In genomic region chr9:13715891-13716290, GRCm38 (mm10) we compare ENCODE assay signal across 7 mouse cellular contexts. TPM values are rescaled to one million over a fixed set of nuclear protein-coding genes. Genes with fewer than 3 reads are reported as not detected.
A peak's percentile ranks its signal among the peaks of the same experiment; 100 is the strongest.
DNase-seq lines count a peak whose midpoint lies in the region; ATAC-seq and TF ChIP-seq lines count a peak whose summit lies in the region.
"Not testable (repeated sequence)": the region's sequence is repeated elsewhere in the genome, so short reads cannot be mapped to it uniquely, and the experiment has no call there.

No protein-coding gene starts in this region.

- H3K4me1 ChIP-seq in G1E (ENCODE audit: insufficient read depth, low read depth, low read length); heart, embryonic 11.5 days (ENCODE audit: control insufficient read depth, insufficient read depth, low read length); heart, embryonic 16.5 days (ENCODE audit: control insufficient read depth, insufficient read depth, low read length); kidney, embryonic 14.5 days (ENCODE audit: control insufficient read depth, insufficient read depth, low read length); limb, embryonic 13.5 days; lung, embryonic 16.5 days (replicated peaks; ENCODE audit: control insufficient read depth, insufficient read depth, low read length); midbrain, embryonic 15.5 days: not testable (repeated sequence)

- peak overlapping the region; percentile 42; the same call in 1 of the 2 replicates for H3K4me3 ChIP-seq in G1E (ENCODE audit: low read depth, low read length)
- not testable (repeated sequence) for H3K4me3 ChIP-seq in heart, embryonic 11.5 days (ENCODE audit: low read depth, low read length); heart, embryonic 16.5 days (ENCODE audit: low read length); kidney, embryonic 14.5 days (ENCODE audit: low read length); limb, embryonic 13.5 days; lung, embryonic 16.5 days (ENCODE audit: low read length); midbrain, embryonic 15.5 days

- peak overlapping the region; percentile 51 for H3K4me2 ChIP-seq in heart, embryonic 11.5 days
- peak overlapping the region; percentile 54 for H3K4me2 ChIP-seq in heart, embryonic 16.5 days (ENCODE audit: low read depth, low read length)
- peak overlapping the region; percentile 12; the same call in 1 of the 2 replicates for H3K4me2 ChIP-seq in kidney, embryonic 14.5 days (replicated peaks; ENCODE audit: low read depth, low read length)
- peak overlapping the region; percentile 38; the same call in 1 of the 2 replicates for H3K4me2 ChIP-seq in limb, embryonic 13.5 days (replicated peaks)
- peak overlapping the region; percentile 29; the same call in 1 of the 2 replicates for H3K4me2 ChIP-seq in lung, embryonic 16.5 days (ENCODE audit: low read depth, low read length)
- peak overlapping the region; percentile 29; the same call in 1 of the 2 replicates for H3K4me2 ChIP-seq in midbrain, embryonic 15.5 days

- not testable (repeated sequence) for H3K36me3 ChIP-seq in G1E (replicated peaks); heart, embryonic 11.5 days (ENCODE audit: control insufficient read depth, insufficient read depth, low read length); heart, embryonic 16.5 days (ENCODE audit: control insufficient read depth, insufficient read depth); kidney, embryonic 14.5 days (ENCODE audit: control insufficient read depth, insufficient read depth, low read length); limb, embryonic 13.5 days; lung, embryonic 16.5 days (ENCODE audit: control insufficient read depth, insufficient read depth, low read length); midbrain, embryonic 15.5 days (replicated peaks)

- ATAC-seq in G1E (ENCODE audit: extremely low read depth, insufficient number of reproducible peaks, low FRiP score, poor library complexity, severe bottlenecking); heart, embryonic 11.5 days (replicated peaks; ENCODE audit: insufficient number of reproducible peaks, low FRiP score, low TSS enrichment); kidney, embryonic 14.5 days (ENCODE audit: low FRiP score, low TSS enrichment); limb, embryonic 13.5 days (ENCODE audit: low FRiP score, low read depth); lung, embryonic 16.5 days (ENCODE audit: low read depth); midbrain, embryonic 15.5 days (replicated peaks): not testable (repeated sequence)
- 0 out of 2 replicates have a peak, but pooled peaks have one; percentile 10 for ATAC-seq in heart, embryonic 16.5 days (replicated peaks; ENCODE audit: extremely low read depth, insufficient read depth, low FRiP score)

- H3K27me3 ChIP-seq in G1E (ENCODE audit: insufficient read depth, low read length); heart, embryonic 11.5 days (ENCODE audit: control insufficient read depth, insufficient read depth, low read length); heart, embryonic 16.5 days (ENCODE audit: control insufficient read depth, insufficient read depth, low read length); kidney, embryonic 14.5 days (ENCODE audit: control insufficient read depth, insufficient read depth, low read length); limb, embryonic 13.5 days; lung, embryonic 16.5 days (ENCODE audit: control insufficient read depth, insufficient read depth, low read depth, low read length); midbrain, embryonic 15.5 days (replicated peaks): not testable (repeated sequence)

- H3K9ac ChIP-seq in heart, embryonic 11.5 days (ENCODE audit: low read depth, low read length); heart, embryonic 16.5 days (ENCODE audit: low read length); kidney, embryonic 14.5 days (ENCODE audit: low read depth, low read length); limb, embryonic 13.5 days; lung, embryonic 16.5 days (ENCODE audit: low read length); midbrain, embryonic 15.5 days: not testable (repeated sequence)

- H3K9me3 ChIP-seq in G1E (replicated peaks); heart, embryonic 11.5 days (replicated peaks; ENCODE audit: control insufficient read depth, low read length); heart, embryonic 16.5 days (replicated peaks; ENCODE audit: control insufficient read depth, low read length); kidney, embryonic 14.5 days (ENCODE audit: control insufficient read depth, low read length); limb, embryonic 13.5 days; lung, embryonic 16.5 days (ENCODE audit: control insufficient read depth, low read length); midbrain, embryonic 15.5 days: not testable (repeated sequence)

- 66% methylated on average over 2 of the region's 2 CpGs for WGBS in heart, embryonic 11.5 days (ENCODE audit: insufficient replicate concordance)
- 46% methylated on average over 2 of the region's 2 CpGs for WGBS in heart, embryonic 16.5 days
- 77% methylated on average over 2 of the region's 2 CpGs for WGBS in kidney, embryonic 14.5 days
- 82% methylated on average over 2 of the region's 2 CpGs for WGBS in limb, embryonic 13.5 days
- WGBS in lung, embryonic 16.5 days: 67% methylated on average over 2 of the region's 2 CpGs
- WGBS in midbrain, embryonic 15.5 days: 76% methylated on average over 2 of the region's 2 CpGs

- TF ChIP-seq CTCF in G1E (IDR thresholded peaks at IDR 0.05; ENCODE audit: low read depth, low read length): not testable (repeated sequence)

- not testable (repeated sequence) for DNase-seq in G1E (ENCODE audit: low spot score)

- H3K27ac ChIP-seq in heart, embryonic 11.5 days (ENCODE audit: low read depth, low read length); heart, embryonic 16.5 days (ENCODE audit: low read length); kidney, embryonic 14.5 days (ENCODE audit: low read depth, low read length); limb, embryonic 13.5 days; lung, embryonic 16.5 days (ENCODE audit: low read length); midbrain, embryonic 15.5 days: not testable (repeated sequence)

RNA-seq across cellular contexts. Expression of gene Mtmr2, which starts 32.3 kb away (rescaled TPM):
- total RNA-seq in G1E (2014; fragmentation: Nextera tagmentation) (48.2 and 51.0 TPM in 2 replicates), G1E (2017) (60.9 and 72.1 TPM in 2 replicates)
- polyA plus RNA-seq in G1E (2012): 8.3 and 9.0 TPM in 2 replicates
- polyA plus RNA-seq in heart, embryonic 11.5 days (2014; fragmentation: Nextera tagmentation; extraction: Ambion mirVana): 56.0 and 60.4 TPM in 2 replicates
- polyA plus RNA-seq in heart, embryonic 16.5 days (2015; fragmentation: Nextera tagmentation; extraction: Ambion mirVana): 45.5 and 46.0 TPM in 2 replicates
- polyA plus RNA-seq in kidney, embryonic 14.5 days (2014; fragmentation: Nextera tagmentation; extraction: Ambion mirVana): 70.3 and 98.9 TPM in 2 replicates
- polyA plus RNA-seq in limb, embryonic 13.5 days (2015; fragmentation: Nextera tagmentation; extraction: Ambion mirVana): 84.0 and 86.8 TPM in 2 replicates
- polyA plus RNA-seq in lung, embryonic 16.5 days (2015; fragmentation: Nextera tagmentation; extraction: Ambion mirVana): 84.1 and 88.3 TPM in 2 replicates
- polyA plus RNA-seq in midbrain, embryonic 15.5 days (2015; fragmentation: Nextera tagmentation; extraction: Ambion mirVana): 53.2 and 54.6 TPM in 2 replicates
